Mouse (Mus musculus): ENCODE measurements around the gene Gm20547. TPM values are rescaled to one million over a fixed set of nuclear protein-coding genes. Genes with fewer than 3 reads are reported as not detected.

The Gm20547 gene
- polyA plus RNA-seq, 1 experiment from 2014 or later = not detected

- H3K4me2 ChIP-seq = peak overlapping the region; percentile 98; the same call in 1 of the 2 replicates
- no peaks in the 10 kb centered on the region for H3K9me3 ChIP-seq (replicated peaks)
- no peak for ATAC-seq (ENCODE audit: insufficient read depth)
- H3K27me3 ChIP-seq = no peaks in the 10 kb centered on the region
- H3K9ac ChIP-seq = no peak overlapping the region
- peaks cover 78% of the 10 kb centered on the region for H3K4me1 ChIP-seq (replicated peaks)
- 91% methylated on average over 15 of the region's 15 CpGs for WGBS (ENCODE audit: insufficient replicate concordance)
- peak overlapping the region; percentile 73; the same call in 1 of the 2 replicates for H3K4me3 ChIP-seq (replicated peaks)
- 0 out of 2 replicates have a peak, but pooled peaks cover 7% of the 10 kb centered on the region for H3K36me3 ChIP-seq (replicated peaks)
- peak overlapping the region; percentile 84 for H3K27ac ChIP-seq (replicated peaks)
Observed at GRCm38 (mm10) chr17:34895724-34896123, 13.9 kb upstream of the Gm20547 start.

- peak overlapping the region; percentile 98 for H3K4me2 ChIP-seq
- peaks cover 72% of the 10 kb centered on the region for H3K4me1 ChIP-seq (replicated peaks)
- ATAC-seq (ENCODE audit: insufficient read depth) = peak; percentile 5; the same call in 1 of the 2 replicates
- peak overlapping the region; percentile 72 for H3K9ac ChIP-seq
- 0 out of 2 replicates have a peak, but pooled peaks cover 7% of the 10 kb centered on the region for H3K36me3 ChIP-seq (replicated peaks)
- peak overlapping the region; percentile 84 for H3K27ac ChIP-seq (replicated peaks)
- WGBS (ENCODE audit: insufficient replicate concordance) = 14% methylated on average over 51 of the region's 51 CpGs
- H3K9me3 ChIP-seq (replicated peaks) = no peaks in the 10 kb centered on the region
- H3K4me3 ChIP-seq (replicated peaks) = peak overlapping the region; percentile 73
- H3K27me3 ChIP-seq = no peaks in the 10 kb centered on the region
Observed at GRCm38 (mm10) chr17:34894801-34895530, 13.1 kb upstream of the Gm20547 start.

GRCm38 (mm10) chr17:34894074-34894597 is 12.3 kb upstream of the Gm20547 start:
- H3K4me2 ChIP-seq = peak overlapping the region; percentile 98
- H3K36me3 ChIP-seq (replicated peaks) = 0 out of 2 replicates have a peak, but pooled peaks cover 7% of the 10 kb centered on the region
- no peaks in the 10 kb centered on the region for H3K27me3 ChIP-seq
- peak overlapping the region; percentile 72 for H3K9ac ChIP-seq
- peak overlapping the region; percentile 84 for H3K27ac ChIP-seq (replicated peaks)
- under 1% methylated on average over 50 of the region's 51 CpGs for WGBS (ENCODE audit: insufficient replicate concordance)
- no peaks in the 10 kb centered on the region for H3K9me3 ChIP-seq (replicated peaks)
- peak overlapping the region; percentile 73 for H3K4me3 ChIP-seq (replicated peaks)
- H3K4me1 ChIP-seq (replicated peaks) = peaks cover 65% of the 10 kb centered on the region
- peak; percentile 84 for ATAC-seq (ENCODE audit: insufficient read depth)

GRCm38 (mm10) chr17:34893072-34893824 is 11.4 kb upstream of the Gm20547 start:
- Histone ChIP-seq H3K4me1 (replicated peaks) (peaks cover 56% of the 10 kb centered on the region), H3K4me2 (peak overlapping the region; percentile 98), H3K4me3 (replicated peaks) (peak overlapping the region; percentile 73; the same call in 1 of the 2 replicates), H3K9ac (peak overlapping the region; percentile 72; the same call in 1 of the 2 replicates), H3K9me3 (replicated peaks) (no peaks in the 10 kb centered on the region), H3K27me3 (no peaks in the 10 kb centered on the region), H3K36me3 (replicated peaks) (0 out of 2 replicates have a peak, but pooled peaks cover 7% of the 10 kb centered on the region), H3K27ac (replicated peaks) (peak overlapping the region; percentile 84)
- WGBS (ENCODE audit: insufficient replicate concordance) = 78% methylated on average over 12 of the region's 12 CpGs
- no peak for ATAC-seq (ENCODE audit: insufficient read depth)

- Histone ChIP-seq H3K9me3 (replicated peaks) (no peaks in the 10 kb centered on the region), H3K27ac (replicated peaks) (no peak overlapping the region), H3K36me3 (replicated peaks) (0 out of 2 replicates have a peak, but pooled peaks cover 6% of the 10 kb centered on the region), H3K4me2 (no peak overlapping the region), H3K4me1 (replicated peaks) (peaks cover 38% of the 10 kb centered on the region), H3K4me3 (replicated peaks) (no peak overlapping the region), H3K27me3 (no peaks in the 10 kb centered on the region), H3K9ac (no peak overlapping the region)
- 84% methylated on average over 2 of the region's 2 CpGs for WGBS (ENCODE audit: insufficient replicate concordance)
- ATAC-seq (ENCODE audit: insufficient read depth) = no peak
Observed at GRCm38 (mm10) chr17:34891377-34891776, 9.5 kb upstream of the Gm20547 start.

GRCm38 (mm10) chr17:34890074-34890743 is 8.4 kb upstream of the Gm20547 start:
- ATAC-seq (ENCODE audit: insufficient read depth) = no peak
- Histone ChIP-seq H3K9me3 (replicated peaks) (no peaks in the 10 kb centered on the region), H3K9ac (no peak overlapping the region), H3K27ac (replicated peaks) (no peak overlapping the region), H3K4me1 (replicated peaks) (peaks cover 35% of the 10 kb centered on the region), H3K36me3 (replicated peaks) (no peaks in the 10 kb centered on the region), H3K4me2 (no peak overlapping the region), H3K4me3 (replicated peaks) (no peak overlapping the region), H3K27me3 (no peaks in the 10 kb centered on the region)
- WGBS (ENCODE audit: insufficient replicate concordance) = 70% methylated on average over 12 of the region's 12 CpGs

- Histone ChIP-seq H3K4me1 (replicated peaks) (peaks cover 26% of the 10 kb centered on the region), H3K4me2 (no peak overlapping the region), H3K9ac (no peak overlapping the region), H3K36me3 (replicated peaks) (no peaks in the 10 kb centered on the region), H3K4me3 (replicated peaks) (no peak overlapping the region), H3K27me3 (no peaks in the 10 kb centered on the region), H3K27ac (replicated peaks) (no peak overlapping the region), H3K9me3 (replicated peaks) (no peaks in the 10 kb centered on the region)
- no peak for ATAC-seq (ENCODE audit: insufficient read depth)
- WGBS (ENCODE audit: insufficient replicate concordance) = 59% methylated on average over 5 of the region's 5 CpGs
Observed at GRCm38 (mm10) chr17:34887942-34888341, 6.1 kb upstream of the Gm20547 start.

GRCm38 (mm10) chr17:34885615-34886014 is 3.8 kb upstream of the Gm20547 start:
- WGBS (ENCODE audit: insufficient replicate concordance) = 73% methylated on average over 3 of the region's 3 CpGs
- ATAC-seq (ENCODE audit: insufficient read depth) = no peak

GRCm38 (mm10) chr17:34884704-34885103 is 2.9 kb upstream of the Gm20547 start:
- Histone ChIP-seq H3K36me3 (replicated peaks) (no peaks in the 10 kb centered on the region), H3K4me1 (replicated peaks) (peaks cover 32% of the 10 kb centered on the region), H3K4me3 (replicated peaks) (no peak overlapping the region), H3K27ac (replicated peaks) (no peak overlapping the region), H3K9ac (no peak overlapping the region), H3K9me3 (replicated peaks) (no peaks in the 10 kb centered on the region), H3K4me2 (no peak overlapping the region), H3K27me3 (no peaks in the 10 kb centered on the region)
- WGBS (ENCODE audit: insufficient replicate concordance) = 27% methylated on average over 6 of the region's 6 CpGs
- no peak for ATAC-seq (ENCODE audit: insufficient read depth)

More at GRCm38 (mm10) chr17:34885615-34886014, 3.8 kb upstream of the Gm20547 start:
- Histone ChIP-seq H3K4me2 (no peak overlapping the region), H3K27me3 (no peaks in the 10 kb centered on the region), H3K4me1 (replicated peaks) (peaks cover 30% of the 10 kb centered on the region), H3K36me3 (replicated peaks) (no peaks in the 10 kb centered on the region), H3K9ac (no peak overlapping the region), H3K9me3 (replicated peaks) (no peaks in the 10 kb centered on the region), H3K4me3 (replicated peaks) (no peak overlapping the region), H3K27ac (replicated peaks) (no peak overlapping the region)

- 39% methylated on average over 3 of the region's 3 CpGs for WGBS (ENCODE audit: insufficient replicate concordance)
- Histone ChIP-seq H3K4me2 (no peak overlapping the region), H3K27ac (replicated peaks) (no peak overlapping the region), H3K9me3 (replicated peaks) (no peaks in the 10 kb centered on the region), H3K4me3 (replicated peaks) (no peak overlapping the region), H3K4me1 (replicated peaks) (peaks cover 33% of the 10 kb centered on the region), H3K9ac (no peak overlapping the region), H3K36me3 (replicated peaks) (no peaks in the 10 kb centered on the region), H3K27me3 (no peaks in the 10 kb centered on the region)
- ATAC-seq (ENCODE audit: insufficient read depth) = no peak
Observed at GRCm38 (mm10) chr17:34883332-34883731, 1.5 kb upstream of the Gm20547 start.

Measured in liver, embryonic 15.5 days (tissue).